Mouse (Mus musculus) hindbrain, postnatal 0 days (tissue): ENCODE data around the gene Prickle4. TPM values are rescaled to one million over a fixed set of nuclear protein-coding genes. Genes with fewer than 3 reads are reported as not detected.

Source experiments
- ATAC-seq: fragments of 200-750 bp; cut with Nextera tagmentation; 2 replicates; pipeline ENCODE4 v1.8.0; 2017; ENCODE audit warnings: mild to moderate bottlenecking, moderate TSS enrichment, moderate library complexity
- DNase-seq: peaks from one replicate; pipeline ENCODE4 v3.0.0-alpha.2; 2015; ENCODE audit warnings: low spot score
- H3K27ac ChIP-seq: fragments of 300-500 bp; sonication (generic); 2 replicates; pipeline ENCODE4 v1.5.1; 2014; ENCODE audit warnings: mild to moderate bottlenecking
- H3K27me3 ChIP-seq: fragments of 300-500 bp; sonication (generic); 2 replicates; pipeline ENCODE4 v1.6.1; 2014; ENCODE audit warnings: low read length, mixed read lengths; ENCODE audit not compliant: insufficient read depth
- H3K36me3 ChIP-seq: fragments of 300-500 bp; sonication (generic); 2 replicates; pipeline ENCODE4 v1.6.1; 2014; ENCODE audit warnings: low read length, mixed read lengths; ENCODE audit not compliant: insufficient read depth
- H3K4me1 ChIP-seq: fragments of 300-500 bp; sonication (generic); 2 replicates; pipeline ENCODE4 v1.6.1; 2014; ENCODE audit warnings: antibody characterized with exemption, low read length, mixed read lengths; ENCODE audit not compliant: insufficient read depth
- H3K4me2 ChIP-seq: fragments of 300-500 bp; sonication (generic); 2 replicates; pipeline ENCODE4 v1.6.1; 2014; ENCODE audit warnings: low read depth, mild to moderate bottlenecking, low read length, moderate library complexity, mixed read lengths
- H3K4me3 ChIP-seq: fragments of 300-500 bp; sonication (generic); 2 replicates; pipeline ENCODE4 v1.5.1; 2014; ENCODE audit warnings: low read length
- H3K9ac ChIP-seq: fragments of 300-500 bp; sonication (generic); replicated peaks from 2 replicates; pipeline ENCODE4 v1.6.1; 2014; ENCODE audit warnings: mild to moderate bottlenecking, low read length, moderate library complexity, mixed read lengths
- H3K9me3 ChIP-seq: fragments of 300-500 bp; sonication (generic); 2 replicates; pipeline ENCODE4 v1.6.1; 2016; ENCODE audit warnings: low read length, mixed read lengths
- CTCF ChIP-seq: IDR thresholded peaks from 2 replicates; pipeline ENCODE4 v1.5.1; 2016; ENCODE audit warnings: antibody characterized with exemption, control low read depth, low read depth
- WGBS: fragments of 180-500 bp; shearing (Covaris S2); extraction: QIAGEN DNeasy Blood & Tissue Kit; methylation state at CpG from one replicate; pipeline ENCODE4 v1.1.7; 2014; 5-methylcytosine and 5-hydroxymethylcytosine counted together
- polyA plus RNA-seq: library from polyadenylated mRNA; unstranded; fragments of >200 nt; fragmentation: Nextera tagmentation; extraction: Ambion mirVana; gene quantifications from 2 replicates; pipeline ENCODE4 v1.2.1, GENCODE M21; 2015
- total RNA-seq: library from RNA; depleted of rRNA; stranded (reverse); fragments of >200 nt; gene quantifications from 2 replicates; pipeline ENCODE4 v1.2.3, GENCODE M21; 2014

The Prickle4 gene
- total and polyA plus RNA-seq, 2 experiments from 2014 or later = 1.5 to 2.2 TPM

GRCm38 (mm10) chr17:47676581-47676980, 18.0 kb downstream of the Prickle4 start:
- Histone ChIP-seq H3K4me2 (no peak overlapping the region), H3K36me3 (peaks cover 40% of the 10 kb centered on the region), H3K27me3 (no peaks in the 10 kb centered on the region), H3K4me1 (0 out of 2 replicates have a peak, but pooled peaks cover 5% of the 10 kb centered on the region), H3K27ac (no peak overlapping the region), H3K9ac (no peak overlapping the region), H3K4me3 (no peak overlapping the region), H3K9me3 (no peaks in the 10 kb centered on the region)
- ATAC-seq = no peak
- TF ChIP-seq CTCF = peak; percentile 94
- peak; percentile 89 for DNase-seq
- WGBS = 18% methylated on average over 9 of the region's 9 CpGs

- ATAC-seq (peak; percentile 61), DNase-seq (peak; percentile 77)
- Histone ChIP-seq H3K27me3 (no peaks in the 10 kb centered on the region), H3K4me1 (0 out of 2 replicates have a peak, but pooled peaks cover 5% of the 10 kb centered on the region), H3K4me2 (peak overlapping the region; percentile 69), H3K9me3 (no peaks in the 10 kb centered on the region), H3K36me3 (no peaks in the 10 kb centered on the region), H3K4me3 (peak overlapping the region; percentile 26), H3K9ac (peak overlapping the region; percentile 10), H3K27ac (no peak overlapping the region)
- 6% methylated on average over 57 of the region's 68 CpGs for WGBS
- TF ChIP-seq CTCF = 0 out of 2 replicates have a peak, but pooled peaks have one; percentile 4
Observed at GRCm38 (mm10) chr17:47672311-47673111, 22.0 kb downstream of the Prickle4 start.

GRCm38 (mm10) chr17:47671988-47672310, 22.6 kb downstream of the Prickle4 start:
- TF ChIP-seq CTCF = no peak
- ATAC-seq (peak; percentile 39), DNase-seq (no peak)
- no peaks in the 10 kb centered on the region for H3K9me3 ChIP-seq
- no peaks in the 10 kb centered on the region for H3K27me3 ChIP-seq
- H3K36me3 ChIP-seq = no peaks in the 10 kb centered on the region
- H3K9ac ChIP-seq = peak overlapping the region; percentile 10
- peak overlapping the region; percentile 69 for H3K4me2 ChIP-seq
- H3K4me1 ChIP-seq = 0 out of 2 replicates have a peak, but pooled peaks cover 5% of the 10 kb centered on the region
- peak overlapping the region; percentile 26 for H3K4me3 ChIP-seq
- 22% methylated on average over 14 of the region's 14 CpGs for WGBS
- H3K27ac ChIP-seq = no peak overlapping the region

DNA sequence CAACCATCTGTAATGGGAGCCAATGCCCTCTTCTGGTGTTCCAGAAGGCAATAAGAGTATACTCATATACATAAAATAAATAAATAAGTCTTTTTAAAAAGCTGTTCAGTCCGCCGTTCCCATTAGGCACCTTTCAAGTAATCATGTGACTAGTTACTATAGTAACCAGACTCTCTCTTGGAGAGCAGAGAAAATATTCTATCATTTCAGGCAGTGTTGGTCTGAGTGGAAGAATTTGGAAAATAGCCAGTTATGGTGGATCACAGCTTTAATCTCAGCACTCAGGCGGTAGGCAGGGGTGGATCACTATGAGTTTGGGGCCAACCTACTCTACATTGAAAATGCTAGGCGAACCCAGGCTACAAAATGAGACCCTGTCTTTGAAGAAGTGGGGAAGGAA, 25.4 kb downstream of the Prickle4 start:
- ATAC-seq (0 out of 2 replicates have a peak, but pooled peaks have one; percentile 25), DNase-seq (peak; percentile 35)
- Histone ChIP-seq H3K9ac (no peak overlapping the region), H3K27me3 (no peaks in the 10 kb centered on the region), H3K4me2 (no peak overlapping the region), H3K4me3 (no peak overlapping the region), H3K9me3 (no peaks in the 10 kb centered on the region), H3K36me3 (no peaks in the 10 kb centered on the region), H3K27ac (no peak overlapping the region), H3K4me1 (0 out of 2 replicates have a peak, but pooled peaks cover 5% of the 10 kb centered on the region)
- TF ChIP-seq CTCF = no peak
- 42% methylated on average over 4 of the region's 4 CpGs for WGBS

- Histone ChIP-seq H3K36me3 (no peaks in the 10 kb centered on the region), H3K9ac (no peak overlapping the region), H3K4me1 (no peaks in the 10 kb centered on the region), H3K4me3 (no peak overlapping the region), H3K9me3 (no peaks in the 10 kb centered on the region), H3K27me3 (no peaks in the 10 kb centered on the region), H3K27ac (no peak overlapping the region), H3K4me2 (no peak overlapping the region)
- TF ChIP-seq CTCF = no peak
- 78% methylated on average over 7 of the region's 7 CpGs for WGBS
- no peak for ATAC-seq
- no peak for DNase-seq
Observed at GRCm38 (mm10) chr17:47664474-47664873, 30.1 kb downstream of the Prickle4 start.

- no peak for TF ChIP-seq CTCF
- ATAC-seq = peak; percentile 67; the same call in 1 of the 2 replicates
- H3K9ac ChIP-seq = no peak overlapping the region
- no peaks in the 10 kb centered on the region for H3K4me1 ChIP-seq
- no peaks in the 10 kb centered on the region for H3K9me3 ChIP-seq
- no peak overlapping the region for H3K4me3 ChIP-seq
- WGBS = 34% methylated on average over 9 of the region's 9 CpGs
- no peak overlapping the region for H3K27ac ChIP-seq
- no peaks in the 10 kb centered on the region for H3K36me3 ChIP-seq
- H3K4me2 ChIP-seq = no peak overlapping the region
- H3K27me3 ChIP-seq = no peaks in the 10 kb centered on the region
- DNase-seq = peak; percentile 5
Observed at GRCm38 (mm10) chr17:47663009-47663713, 31.4 kb downstream of the Prickle4 start.
